Mouse (Mus musculus) hematopoietic stem cell, adult 5-6 weeks (primary cell): ENCODE data around the gene Tbc1d8. TPM values are rescaled to one million over a fixed set of nuclear protein-coding genes. Genes with fewer than 3 reads are reported as not detected.

Experiments
- ATAC-seq, 2 experiments: fragments of 125-278 bp in 1 of 2; replicated peaks in 1 of 2; 2 replicates each; pipeline ENCODE4 v1.8.0; 2016 to 2017; ENCODE audit warnings: inconsistent platforms in 2 of 2, mild to moderate bottlenecking in 2 of 2, moderate number of reproducible peaks in 2 of 2, low read depth in 1 of 2, moderate TSS enrichment in 1 of 2; ENCODE audit not compliant: low FRiP score in 2 of 2, poor library complexity in 2 of 2, severe bottlenecking in 2 of 2, insufficient read depth in 1 of 2, low TSS enrichment in 1 of 2
- total RNA-seq: library from RNA; stranded (forward); fragments of 172-1452, 232-1000 nt; gene quantifications from 2 replicates; pipeline ENCODE4 v1.2.3, GENCODE M21; 2017

The Tbc1d8 gene
- total RNA-seq, 1 experiment from 2014 or later, result 8.6 TPM

DNA sequence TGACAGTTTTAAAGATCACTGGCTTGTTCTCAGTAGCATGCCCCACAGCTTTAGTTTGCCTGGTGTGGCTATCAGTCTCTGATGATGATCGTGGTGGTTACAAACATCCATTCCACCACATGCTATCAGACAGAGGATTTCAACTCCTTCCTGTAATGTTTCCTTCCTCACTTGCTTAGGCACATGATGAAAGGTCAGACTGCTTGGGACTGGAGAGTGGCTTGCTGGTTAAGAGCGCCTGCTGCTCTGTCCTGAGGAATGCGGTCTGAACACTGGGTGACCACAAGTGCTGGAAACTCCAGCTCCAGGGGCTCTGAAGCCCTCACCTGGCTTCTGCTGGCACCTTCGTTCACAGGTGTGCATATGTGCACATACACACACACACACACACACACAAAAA lies 50.3 kb downstream of the Tbc1d8 start:
- peak; percentile 9 to 78; a peak in 2 of 4 replicates for ATAC-seq

GRCm38 (mm10) chr1:39425497-39425896 lies 53.1 kb downstream of the Tbc1d8 start:
- no peak for ATAC-seq

GRCm38 (mm10) chr1:39420987-39421386 lies 57.6 kb downstream of the Tbc1d8 start:
- ATAC-seq, result no peak

GRCm38 (mm10) chr1:39418852-39419251 lies 59.7 kb downstream of the Tbc1d8 start:
- ATAC-seq, result no peak

GRCm38 (mm10) chr1:39417817-39418216 lies 60.7 kb downstream of the Tbc1d8 start:
- ATAC-seq, result peak; percentile 88 to 92

GRCm38 (mm10) chr1:39410085-39410821 lies 68.3 kb downstream of the Tbc1d8 start:
- no peak for ATAC-seq

- ATAC-seq, result peak; percentile 54 to 65; a peak in 2 of 4 replicates
These were observed 69.9 kb downstream of the Tbc1d8 start for GRCm38 (mm10) chr1:39408668-39409067.

DNA sequence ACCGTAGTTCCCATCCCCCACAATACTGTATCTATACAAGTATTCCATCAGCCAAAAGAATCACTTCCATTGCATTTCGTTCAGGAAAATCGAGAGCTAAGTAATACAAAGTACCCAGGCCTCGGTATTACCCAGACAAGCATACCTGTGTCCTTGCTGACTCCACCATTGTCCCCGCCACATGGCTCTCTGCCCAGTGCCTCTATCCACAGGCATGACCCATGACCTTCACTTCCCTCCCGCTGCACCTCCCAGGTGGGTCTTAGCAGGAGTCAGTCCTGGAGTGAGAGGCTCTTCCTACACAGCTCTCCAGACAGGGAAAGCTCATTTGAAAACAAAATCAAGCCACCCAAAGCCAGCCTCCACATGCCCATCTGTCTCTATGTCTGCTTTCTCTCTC lies 70.4 kb downstream of the Tbc1d8 start:
- no peak for ATAC-seq

- no peak for ATAC-seq
These were observed 71.4 kb downstream of the Tbc1d8 start for GRCm38 (mm10) chr1:39407108-39407507.

- ATAC-seq, result no peak
These were observed 78.4 kb downstream of the Tbc1d8 start for GRCm38 (mm10) chr1:39400173-39400572.

GRCm38 (mm10) chr1:39399228-39399627 lies 79.3 kb downstream of the Tbc1d8 start:
- ATAC-seq, result no peak

DNA sequence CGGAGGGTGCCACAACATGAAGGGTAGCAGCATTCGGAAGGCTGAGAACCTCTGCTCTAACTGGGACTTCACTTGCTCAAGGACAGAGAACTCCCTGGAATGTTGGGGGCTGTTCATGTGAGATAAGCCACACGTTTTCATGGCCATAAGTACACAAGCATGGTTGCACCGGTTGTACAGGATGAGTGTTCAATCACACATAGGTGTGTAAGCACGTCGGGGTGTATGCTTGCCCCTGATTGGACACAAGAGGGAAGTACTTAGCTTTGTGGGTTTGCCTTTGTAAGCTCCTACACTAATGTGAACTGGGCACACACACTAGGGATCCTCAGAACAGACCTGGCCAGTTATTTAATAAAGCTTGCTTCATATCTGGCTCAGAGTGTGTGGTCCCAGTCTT lies 80.3 kb downstream of the Tbc1d8 start:
- ATAC-seq, result no peak

GRCm38 (mm10) chr1:39396347-39396746 lies 82.2 kb downstream of the Tbc1d8 start:
- ATAC-seq, result peak; percentile 89 to 92

DNA sequence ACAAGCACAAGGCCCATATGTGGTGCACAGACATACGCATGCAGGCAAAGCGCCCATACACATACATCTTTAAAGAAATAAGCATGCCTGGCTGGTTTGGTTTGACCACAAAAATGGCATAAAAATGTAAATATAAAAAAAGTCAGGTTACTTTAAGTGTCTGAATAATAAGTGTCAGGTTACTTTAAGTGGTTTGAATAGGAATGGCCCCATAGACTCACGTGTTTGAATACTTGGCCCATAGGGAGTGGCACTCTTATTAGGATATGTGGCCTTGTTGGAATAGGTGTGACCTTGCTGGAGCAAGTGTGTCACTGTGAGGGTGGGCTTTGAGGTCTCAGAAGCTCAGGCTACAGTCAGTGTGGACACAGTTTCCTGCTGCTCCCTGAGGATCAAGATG lies 83.9 kb downstream of the Tbc1d8 start:
- ATAC-seq, result no peak

DNA sequence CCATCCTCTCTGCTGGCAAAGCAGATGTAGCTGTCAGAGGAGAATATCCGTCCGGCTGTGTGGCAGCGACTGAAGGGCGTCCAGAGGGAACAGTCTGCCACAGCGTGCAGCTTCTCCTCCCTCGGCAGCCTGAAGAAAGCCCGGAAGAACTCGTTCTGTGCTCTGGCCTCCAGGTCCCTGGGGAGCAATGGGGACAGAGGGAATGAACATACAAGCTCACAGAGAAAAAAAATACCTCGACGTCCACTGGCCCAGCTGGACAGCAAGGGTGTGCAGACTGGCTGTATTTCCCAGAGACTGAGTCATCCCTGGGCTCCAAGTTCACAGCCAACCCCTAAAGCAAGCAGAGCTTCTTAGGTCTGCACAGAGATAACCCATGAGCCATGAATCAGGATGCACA lies 84.5 kb downstream of the Tbc1d8 start:
- ATAC-seq, result no peak

- ATAC-seq, result peak in 1 of 2 experiments; percentile 55; a peak in 2 of 4 replicates
These were observed 85.2 kb downstream of the Tbc1d8 start for GRCm38 (mm10) chr1:39393217-39393867.

- peak; percentile 43 to 52; a peak in 1 of 4 replicates for ATAC-seq
These were observed 86.4 kb downstream of the Tbc1d8 start for GRCm38 (mm10) chr1:39392189-39392588.

GRCm38 (mm10) chr1:39391652-39392051 lies 86.9 kb downstream of the Tbc1d8 start:
- ATAC-seq, result no peak

GRCm38 (mm10) chr1:39389338-39389737 lies 89.2 kb downstream of the Tbc1d8 start:
- no peak for ATAC-seq
